Mouse (Mus musculus) ES-CJ7 (cell line): ENCODE measurements at regions not wholly inside any gene's neighbourhood (a gene's known extent, or its start where the extent isn't known, plus 50 kb on each side); places are given as distances from the start of the nearest gene placed in this dataset.

ENCODE experiments used
- DNase-seq: peaks from one replicate; pipeline ENCODE4 v3.0.0; 2011; ENCODE audit warnings: low read depth, low spot score

GRCm38 (mm10) chr2:12697209-12697608 is 226.6 kb upstream of the Pter start:
- DNase-seq, result no peak

GRCm38 (mm10) chr2:12699331-12699730 is 224.5 kb upstream of the Pter start:
- no peak for DNase-seq

DNA sequence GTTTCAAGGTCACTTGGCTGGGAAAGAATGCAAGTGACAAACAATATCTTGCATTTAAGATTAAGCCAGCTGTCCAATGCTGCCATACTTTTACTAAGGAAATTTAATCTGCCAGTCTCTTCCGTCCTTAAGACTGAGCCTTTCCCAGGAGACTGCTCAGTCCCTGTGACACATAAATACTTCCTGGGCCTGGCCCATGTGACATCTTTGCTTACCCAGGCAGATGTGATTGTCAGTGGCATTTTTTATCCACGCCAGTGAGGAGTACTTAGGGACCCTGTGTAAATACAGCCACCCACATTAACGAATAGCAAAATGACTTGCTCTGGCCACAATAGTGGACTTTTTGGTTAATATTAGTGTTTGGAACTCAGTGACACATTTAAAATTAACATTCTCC is 216.3 kb upstream of the Pter start:
- no peak for DNase-seq

DNA sequence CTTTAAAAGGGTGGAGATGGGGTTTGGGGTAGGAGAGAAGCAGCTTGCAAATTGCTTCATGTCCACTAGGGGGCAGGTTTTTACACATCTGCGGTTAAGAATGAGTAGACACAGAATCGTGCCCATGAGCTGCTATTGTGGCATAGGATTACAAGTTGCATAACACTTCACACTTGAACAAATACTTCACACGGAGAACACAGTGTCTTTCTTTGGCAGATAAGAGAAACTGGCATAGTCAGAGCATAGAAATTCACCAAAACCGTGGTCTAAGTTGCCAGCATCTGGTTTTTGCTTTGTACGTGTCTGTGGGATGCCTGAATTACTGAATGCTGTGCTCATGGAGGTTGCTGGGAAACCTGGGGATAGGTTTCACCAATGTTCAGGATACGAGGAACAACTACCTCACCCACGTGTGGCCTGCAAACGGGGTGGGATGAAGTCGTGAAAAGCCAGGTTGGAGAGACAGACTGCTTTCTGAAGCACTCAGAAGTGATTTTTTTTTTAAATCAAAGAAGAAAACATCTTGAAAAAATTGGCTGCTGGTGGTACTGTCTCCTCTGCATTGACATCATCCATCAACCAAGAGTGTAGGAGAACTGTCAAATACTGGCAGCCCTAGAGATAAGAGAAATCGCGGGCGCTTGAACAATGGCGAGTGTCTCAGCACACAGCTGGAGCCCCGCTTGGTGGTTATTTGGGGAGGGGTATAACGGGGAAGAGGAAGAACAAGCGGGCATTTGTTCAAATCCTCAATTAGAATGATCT is 214.5 kb upstream of the Pter start:
- peak; percentile 49 for DNase-seq

- DNase-seq, result no peak
Observed at GRCm38 (mm10) chr2:12709924-12710240, 214.0 kb upstream of the Pter start.

GRCm38 (mm10) chr2:12716124-12717012 is 207.5 kb upstream of the Pter start:
- DNase-seq, result no peak

- no peak for DNase-seq
Observed at GRCm38 (mm10) chr2:12729251-12729650, 194.6 kb upstream of the Pter start.

GRCm38 (mm10) chr2:12737140-12737539 is 186.7 kb upstream of the Pter start:
- no peak for DNase-seq

- DNase-seq, result no peak
Observed at GRCm38 (mm10) chr2:12746856-12747255, 177.0 kb upstream of the Pter start.

GRCm38 (mm10) chr2:12758816-12759215 is 165.0 kb upstream of the Pter start:
- DNase-seq, result no peak

DNA sequence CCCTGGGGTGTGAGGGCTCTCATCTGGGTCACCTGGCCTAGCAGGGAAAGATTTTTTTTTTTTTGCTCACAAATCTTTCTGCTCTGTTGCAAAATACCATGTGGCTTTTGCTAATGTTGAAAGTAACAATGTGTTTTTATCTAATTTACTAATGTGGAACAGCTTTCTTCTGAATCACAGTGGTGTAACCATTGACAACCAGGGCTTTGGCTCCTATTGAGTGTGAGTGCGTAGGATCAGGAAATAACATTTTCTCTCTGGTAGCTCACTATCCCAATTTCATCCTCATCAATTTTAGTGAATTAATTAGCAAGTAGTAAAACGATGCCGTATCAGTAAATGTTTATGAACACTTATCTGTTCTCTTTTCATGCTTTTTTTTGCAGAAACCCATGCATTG is 163.9 kb upstream of the Pter start:
- no peak for DNase-seq

DNA sequence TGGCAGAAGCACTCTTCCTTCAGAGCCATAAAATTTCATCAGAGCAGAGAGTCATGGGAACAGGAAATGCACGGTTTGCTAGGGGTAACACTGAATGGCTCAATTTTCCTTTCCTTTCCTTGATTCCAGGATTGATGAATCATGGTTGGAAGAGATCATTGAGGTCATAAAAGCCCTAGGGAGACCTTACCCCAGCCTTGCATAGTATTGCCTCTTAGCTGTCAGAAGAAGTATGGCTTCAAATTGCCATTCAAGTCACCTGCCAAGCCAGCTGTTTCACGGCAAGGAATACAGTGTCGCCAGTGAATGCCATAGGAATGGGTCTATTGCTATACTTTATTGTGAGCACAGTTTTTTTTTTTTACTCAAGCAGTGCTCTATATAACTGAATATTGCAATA is 162.4 kb upstream of the Pter start:
- DNase-seq, result no peak

- DNase-seq, result no peak
Observed at GRCm38 (mm10) chr2:12764510-12764909, 159.3 kb upstream of the Pter start.

DNA sequence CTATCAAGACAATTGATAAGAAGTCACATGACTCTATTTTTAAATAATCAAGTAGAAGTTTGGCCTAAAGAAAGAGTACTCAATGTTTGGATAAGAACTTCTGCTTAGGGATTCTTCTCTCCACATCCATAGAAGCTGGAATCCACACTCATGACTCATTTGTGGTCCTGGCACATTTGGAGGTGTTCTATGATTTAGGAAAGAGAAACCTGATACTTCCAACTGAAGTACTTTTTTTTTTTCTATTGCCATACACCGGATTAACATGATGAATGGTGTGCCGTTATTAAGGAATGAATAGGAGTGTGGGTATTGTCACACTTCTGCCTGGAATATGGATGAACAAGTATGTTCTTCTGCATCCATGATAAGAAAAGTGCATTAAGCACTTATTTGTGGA is 158.5 kb upstream of the Pter start:
- DNase-seq, result no peak

DNA sequence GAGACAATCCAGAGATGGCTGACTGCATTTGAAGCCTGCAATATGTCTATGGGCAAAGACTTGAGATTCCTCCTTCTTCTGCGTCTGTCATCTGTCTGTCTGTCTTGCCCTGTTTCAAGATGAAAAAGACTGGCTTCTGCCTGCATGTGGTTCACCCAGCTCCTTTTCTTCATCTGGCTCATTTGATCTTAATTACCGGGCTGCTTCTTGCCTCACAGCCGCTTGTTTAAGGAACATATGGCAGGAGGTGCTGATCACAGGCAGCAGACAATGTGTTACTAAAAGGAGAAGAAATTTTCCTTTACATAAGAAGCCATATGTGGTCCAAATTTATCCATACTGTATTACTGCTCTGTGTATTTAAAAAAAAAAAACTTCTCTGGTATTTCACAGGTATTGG is 147.0 kb upstream of the Pter start:
- no peak for DNase-seq

GRCm38 (mm10) chr2:12777696-12778095 is 146.1 kb upstream of the Pter start:
- no peak for DNase-seq

DNA sequence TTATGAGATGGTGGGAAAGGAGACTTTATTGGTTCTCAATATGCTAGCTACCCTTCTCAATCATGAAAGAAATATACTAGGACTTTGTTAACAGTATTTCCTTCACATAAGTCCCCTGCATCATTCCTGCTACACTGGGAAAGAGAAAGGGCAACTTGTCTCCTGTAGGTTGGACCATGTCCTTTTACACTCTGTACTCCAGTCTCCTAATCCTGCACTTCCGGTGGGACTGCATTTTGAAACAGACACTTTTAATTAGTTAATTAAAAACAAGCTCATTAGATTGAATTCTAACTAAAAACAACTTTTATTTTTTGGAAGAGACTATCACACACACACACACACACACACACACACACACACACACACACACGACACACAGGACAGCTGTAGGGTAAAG is 131.2 kb upstream of the Pter start:
- no peak for DNase-seq

DNA sequence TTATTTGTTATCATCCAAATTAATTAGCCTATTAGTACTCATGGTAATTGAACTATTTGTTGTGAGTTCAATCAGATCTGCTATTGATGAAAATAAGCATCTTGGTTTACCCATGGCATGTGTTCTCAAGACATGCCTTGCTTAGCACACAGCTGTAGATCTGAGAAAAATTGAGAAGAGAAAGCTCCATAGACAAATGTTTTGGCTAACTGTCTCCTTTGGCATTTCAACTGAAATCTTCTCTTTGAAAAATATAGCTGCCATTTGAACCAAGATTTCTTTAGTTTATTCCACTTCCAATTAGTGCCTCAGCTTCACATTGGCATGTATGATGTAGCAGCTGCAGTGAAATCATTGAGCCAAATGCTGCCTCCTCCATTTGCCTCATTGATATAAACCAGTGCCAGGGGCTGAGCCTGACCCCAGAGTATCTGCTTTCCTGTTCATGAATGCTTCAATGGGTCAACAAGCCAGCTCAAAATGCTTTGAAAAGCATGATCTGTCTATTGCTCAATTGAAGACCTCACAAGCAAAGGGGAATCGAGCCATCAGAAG is 126.1 kb upstream of the Pter start:
- no peak for DNase-seq

- no peak for DNase-seq
Observed at GRCm38 (mm10) chr2:12799153-12799925, 124.5 kb upstream of the Pter start.

DNA sequence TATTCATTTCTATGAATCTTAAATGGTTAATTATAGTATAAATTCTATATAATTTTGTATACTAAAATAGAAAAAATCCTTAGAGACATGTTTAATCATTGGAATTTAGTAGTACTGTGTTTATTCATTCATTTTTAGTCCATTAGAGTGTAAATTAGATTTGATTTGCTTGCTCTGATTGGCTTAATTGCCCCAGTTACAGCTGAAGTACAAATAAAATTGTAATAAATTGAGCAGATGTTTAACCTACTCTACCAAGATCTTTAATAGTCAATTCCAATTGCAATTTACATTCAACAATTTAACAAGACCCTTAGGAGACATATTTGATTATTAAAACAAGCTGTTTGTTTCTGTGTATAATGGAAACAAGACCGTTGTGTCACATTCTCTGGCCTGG is 121.2 kb upstream of the Pter start:
- no peak for DNase-seq

GRCm38 (mm10) chr2:12805096-12805495 is 118.7 kb upstream of the Pter start:
- DNase-seq, result no peak

GRCm38 (mm10) chr2:12808466-12808865 is 115.4 kb upstream of the Pter start:
- DNase-seq, result no peak
